Mouse (Mus musculus) megakaryocyte-erythroid progenitor cell, adult 5-6 weeks (primary cell): ENCODE results near the gene Mgp. TPM values are rescaled to one million over a fixed set of nuclear protein-coding genes. Genes with fewer than 3 reads are reported as not detected.

Experiments used
- ATAC-seq: replicated peaks from 2 replicates; pipeline ENCODE4 v1.8.0; 2016; ENCODE audit warnings: mild to moderate bottlenecking, inconsistent platforms; ENCODE audit not compliant: severe bottlenecking, poor library complexity, low FRiP score, low TSS enrichment
- total RNA-seq, 2 experiments: library from RNA; stranded (forward) in 1 of 2; stranded (reverse) in 1 of 2; fragments of 200-1000, 215-1000 nt in 1 of 2; fragments of >200 nt in 1 of 2; fragmentation: Nextera tagmentation in 1 of 2; gene quantifications; 2 replicates each; pipeline ENCODE4 v1.2.3; 2014 to 2017

The Mgp gene
- total RNA-seq (2014; fragmentation: Nextera tagmentation) (not detected in 2 replicates), total RNA-seq (2017) (not detected in 2 replicates)

GRCm38 (mm10) chr6:136875670-136876069 is at the start of gene Mgp:
Gene Mgp (minus strand): TSS chr6:136875823.
- ATAC-seq: 0 out of 2 replicates have a peak, but pooled peaks have one; percentile 18

DNA sequence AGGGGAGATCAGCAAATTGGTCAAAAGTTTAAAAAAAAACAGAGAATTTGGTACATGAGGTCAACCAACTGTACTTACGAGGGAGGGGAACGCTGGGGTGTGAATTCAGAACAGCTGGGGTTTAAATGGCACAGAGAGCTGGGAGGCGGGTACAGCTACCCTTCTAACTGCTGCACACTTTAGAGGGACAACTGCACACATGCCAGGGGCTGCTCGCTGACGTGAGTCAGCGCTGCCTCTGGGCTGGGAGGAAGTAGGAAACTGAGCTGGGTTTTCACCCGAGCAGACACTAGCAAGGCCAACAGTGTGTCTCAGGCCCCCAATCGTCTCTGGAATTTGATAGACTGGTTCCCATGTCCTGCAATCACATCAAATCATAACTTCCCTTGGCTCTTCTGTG is 49.4 kb upstream of the Mgp start:
- ATAC-seq: no peak

DNA sequence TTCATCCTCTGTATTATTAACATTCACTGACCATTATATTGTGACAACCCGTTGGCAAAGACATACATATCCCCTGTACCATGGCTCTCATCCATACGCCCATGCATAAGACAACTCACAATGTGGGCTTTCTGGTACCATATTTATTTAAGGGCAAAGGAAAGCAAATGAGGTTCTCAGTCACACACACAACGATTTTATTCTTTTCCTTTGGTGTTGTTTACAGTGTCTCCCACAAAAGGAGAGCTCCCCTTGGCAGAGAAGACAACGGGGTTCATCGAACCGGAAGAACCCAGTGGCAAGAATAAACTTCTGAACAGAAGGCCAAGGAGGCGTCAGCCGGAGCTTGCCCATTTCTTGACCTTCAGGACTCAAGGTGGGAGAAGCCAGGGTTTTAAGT is 47.9 kb upstream of the Mgp start, which contains the start of gene Pde6h:
Pde6h (plus strand) TSS at position 301 of the 400 bp plus-strand sequence.
- no peak for ATAC-seq

GRCm38 (mm10) chr6:136922871-136923270 is 47.2 kb upstream of the Mgp start:
- no peak for ATAC-seq

DNA sequence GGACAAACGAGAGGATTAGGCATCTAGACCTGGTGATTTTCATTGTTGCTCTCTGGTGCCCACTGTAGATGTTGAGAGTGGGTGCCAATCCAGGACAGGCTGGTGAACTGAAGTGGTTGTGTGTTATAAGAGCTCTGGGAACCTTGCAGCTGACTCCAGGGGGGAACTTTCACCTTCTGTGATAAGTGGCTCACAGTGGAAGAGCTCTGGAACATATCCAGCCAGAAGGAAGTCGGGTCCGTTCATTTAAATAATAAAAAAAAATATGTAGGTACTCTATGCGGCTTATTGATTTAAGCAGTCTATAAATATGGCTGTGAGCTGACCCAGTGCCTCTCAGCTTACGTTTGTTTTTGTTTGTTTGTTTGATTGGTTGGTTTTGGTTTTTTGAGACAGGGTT is 46.5 kb upstream of the Mgp start, which contains the start of gene Erp27:
Erp27 (minus strand) TSS at position 101 of the 400 bp plus-strand sequence.
- no peak for ATAC-seq

DNA sequence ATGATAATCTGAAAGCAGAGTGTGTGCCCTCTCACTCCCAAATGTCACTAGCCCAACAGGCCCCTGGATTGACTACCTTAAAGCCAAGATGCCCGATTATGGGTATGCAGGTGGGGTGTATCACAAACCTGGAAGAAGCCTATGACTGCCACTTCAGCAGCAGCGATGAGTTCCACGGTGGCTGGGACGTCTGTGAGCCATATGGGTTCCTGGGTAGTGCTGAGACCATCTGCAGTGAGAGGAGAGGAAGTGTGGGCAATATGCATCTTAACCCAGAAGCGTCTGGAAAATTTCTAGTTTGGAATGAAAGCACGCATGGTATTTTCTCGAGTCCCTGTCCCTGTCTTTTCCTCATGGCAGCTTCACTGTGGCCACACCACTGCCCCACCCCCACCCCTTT is 46.0 kb upstream of the Mgp start:
- ATAC-seq: no peak

DNA sequence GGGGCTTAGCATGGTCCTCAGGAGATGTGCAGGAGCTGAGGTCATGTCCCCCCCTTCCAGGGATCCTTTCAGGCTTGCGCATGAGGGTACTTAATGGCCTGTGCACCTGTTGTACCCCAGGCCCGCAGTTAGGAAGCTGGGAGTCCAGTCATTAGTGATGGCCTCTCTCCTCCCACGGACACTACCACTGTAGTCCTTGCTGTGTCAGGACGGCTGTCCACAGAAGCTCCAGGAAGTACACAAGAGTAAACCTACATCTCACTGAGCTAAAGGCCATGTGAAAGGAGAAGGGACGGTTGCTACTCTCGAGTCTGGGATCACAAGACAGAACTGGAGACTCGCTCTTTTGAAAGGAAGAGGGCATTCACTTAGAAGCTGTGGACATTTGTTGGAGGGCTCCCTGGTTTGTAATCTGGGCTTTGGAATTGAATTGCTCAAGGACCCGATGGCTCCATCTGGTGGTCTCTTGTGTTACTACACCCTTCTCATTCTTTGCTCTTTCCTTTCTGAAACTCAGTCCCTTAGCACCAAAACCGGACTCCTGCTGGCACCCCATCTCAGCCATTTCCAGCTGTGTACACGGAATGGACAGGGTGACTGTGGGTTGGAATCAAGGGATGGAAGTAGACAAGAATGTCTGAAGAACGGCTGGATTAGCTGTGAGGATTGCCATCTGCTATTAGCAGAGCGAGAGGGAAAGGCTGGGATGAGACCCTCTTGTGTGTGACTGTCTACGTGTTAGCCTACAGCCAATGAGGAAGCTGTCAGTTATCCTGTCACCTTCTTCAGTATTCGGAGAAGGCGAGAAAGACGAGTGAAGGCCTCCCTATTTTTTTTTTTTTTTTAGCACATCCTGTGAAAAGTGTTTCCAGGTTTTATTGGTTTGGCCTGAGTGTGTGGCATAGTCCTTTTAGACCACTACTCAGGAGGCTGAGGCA is 45.0 kb upstream of the Mgp start:
- peak; percentile 79 for ATAC-seq

GRCm38 (mm10) chr6:136917885-136918284 is 42.3 kb upstream of the Mgp start:
- no peak for ATAC-seq

GRCm38 (mm10) chr6:136915721-136916395 is 40.2 kb upstream of the Mgp start:
- ATAC-seq: no peak

DNA sequence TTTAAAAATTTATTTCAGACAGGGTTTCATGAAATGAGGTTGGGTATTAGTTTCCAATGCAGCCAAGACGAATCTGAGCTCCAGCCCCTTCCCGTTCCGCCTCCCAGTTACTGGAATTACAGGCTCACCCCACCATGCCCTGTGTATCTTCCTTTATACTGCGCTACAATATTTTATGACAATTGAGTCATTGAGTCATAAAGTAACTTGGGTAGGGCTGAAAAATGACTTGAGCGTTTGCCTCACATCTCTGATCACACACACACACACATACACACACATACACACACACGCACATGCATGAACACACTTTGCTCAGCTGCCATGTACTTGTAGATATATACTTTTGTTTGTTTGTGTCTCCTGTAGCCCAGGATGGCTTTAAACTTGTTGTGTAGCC is 38.6 kb upstream of the Mgp start:
- ATAC-seq: no peak

DNA sequence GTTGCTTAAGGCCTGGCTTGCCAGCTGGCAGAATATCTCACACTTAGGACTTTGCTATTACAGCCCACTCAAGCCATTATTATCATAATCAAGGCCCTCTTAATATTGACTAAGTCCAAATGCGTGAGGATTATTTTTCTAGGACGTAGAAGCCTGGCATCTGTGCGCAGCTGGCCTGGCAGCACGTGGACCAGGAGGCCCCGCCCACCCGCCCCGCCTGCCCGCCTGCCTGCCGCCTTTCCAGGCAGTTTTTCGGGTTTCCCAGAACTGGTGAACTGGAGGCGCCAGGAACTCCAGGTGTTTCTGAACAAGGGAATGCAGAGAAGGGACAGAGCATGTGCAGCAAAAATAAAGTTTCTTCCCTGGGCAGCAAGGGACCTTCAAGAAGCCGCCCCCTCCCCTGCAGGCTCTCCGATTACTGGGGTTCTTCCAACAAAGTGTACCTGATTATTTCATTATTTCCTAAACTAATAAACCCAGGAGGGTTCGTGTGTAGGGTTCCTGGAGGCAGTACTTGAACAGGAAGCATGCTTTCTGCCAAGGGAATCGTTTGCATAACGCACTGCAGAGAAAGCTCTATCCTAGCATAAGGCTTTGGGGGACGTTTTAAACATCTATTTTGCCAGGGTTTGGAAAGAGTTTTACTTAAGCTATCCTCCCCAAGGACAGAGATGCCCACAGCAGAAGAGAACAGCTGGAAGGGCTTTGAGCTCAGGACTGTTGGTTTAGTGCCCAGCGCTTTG is 37.9 kb upstream of the Mgp start:
- peak; percentile 54 for ATAC-seq

- no peak for ATAC-seq
Measured at GRCm38 (mm10) chr6:136912751-136913265, 37.2 kb upstream of the Mgp start.

- ATAC-seq: peak; percentile 53
Measured at GRCm38 (mm10) chr6:136910247-136910890, 34.7 kb upstream of the Mgp start.

DNA sequence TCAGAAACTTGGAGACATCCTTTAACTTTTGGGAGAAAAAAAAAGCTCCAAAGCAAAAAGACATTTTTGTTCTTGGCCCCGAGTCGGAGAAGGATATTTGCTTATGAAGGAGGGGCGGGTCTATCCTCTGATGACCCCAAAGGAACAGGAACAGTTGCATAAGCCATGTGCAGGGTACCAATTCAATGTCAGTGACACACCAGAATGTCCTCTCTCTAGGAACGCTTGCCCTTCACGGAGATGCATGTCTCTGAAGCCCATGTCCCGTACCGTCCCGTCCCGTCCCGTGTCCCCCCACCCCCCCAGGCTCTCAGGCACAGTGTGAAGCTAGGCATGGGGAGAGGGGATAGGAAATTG is 31.3 kb upstream of the Mgp start:
- no peak for ATAC-seq

- ATAC-seq: no peak
Measured at GRCm38 (mm10) chr6:136906283-136906936, 30.8 kb upstream of the Mgp start.

DNA sequence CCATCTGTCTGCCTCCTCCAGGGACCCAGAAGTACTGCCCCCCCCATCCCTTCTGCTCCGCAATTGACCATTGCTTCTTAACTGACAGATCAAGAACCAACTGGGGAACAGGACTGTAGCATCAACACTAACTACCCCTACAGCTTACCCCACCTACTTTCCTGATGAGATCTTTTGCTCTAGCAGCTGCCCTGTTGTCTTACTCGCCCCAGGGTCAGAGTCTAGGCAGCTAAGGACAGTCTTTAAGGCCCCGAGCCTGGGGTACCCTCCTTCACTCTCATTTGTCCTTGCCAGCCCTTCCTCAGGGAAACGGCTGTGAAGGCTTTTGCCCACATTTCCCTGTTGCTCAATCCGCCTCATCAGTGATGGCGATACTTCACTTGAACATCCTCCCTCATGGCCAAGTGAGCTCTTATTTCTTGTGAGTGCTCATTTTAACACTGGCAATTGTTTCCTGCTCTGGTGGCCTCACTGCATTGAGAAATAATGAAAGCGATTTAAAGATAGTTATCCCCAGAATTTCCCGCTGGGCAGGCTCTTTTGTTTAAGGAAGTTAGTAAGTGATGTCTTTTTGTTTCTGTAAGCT is 28.4 kb upstream of the Mgp start:
- no peak for ATAC-seq

- peak; percentile 54 for ATAC-seq
Measured at GRCm38 (mm10) chr6:136902527-136902926, 26.9 kb upstream of the Mgp start.

- ATAC-seq: no peak
Measured at GRCm38 (mm10) chr6:136901010-136901409, 25.4 kb upstream of the Mgp start.
